Mouse (Mus musculus) limb, embryonic 10.5 days (tissue): ENCODE data around the gene Zfp385b. TPM values are rescaled to one million over a fixed set of nuclear protein-coding genes. Genes with fewer than 3 reads are reported as not detected.

ENCODE experiments used
- DNase-seq: peaks from one replicate; pipeline ENCODE4 v3.0.0-alpha.2; 2017; ENCODE audit warnings: low spot score
- H3K27ac ChIP-seq: fragments of 300-500 bp; sonication (generic); 2 replicates; pipeline ENCODE4 v1.5.1; 2016; ENCODE audit warnings: mild to moderate bottlenecking
- H3K27me3 ChIP-seq: fragments of 300-500 bp; sonication (generic); 2 replicates; pipeline ENCODE4 v1.6.1; 2016; ENCODE audit warnings: low read depth, mild to moderate bottlenecking; ENCODE audit not compliant: poor library complexity, severe bottlenecking
- H3K36me3 ChIP-seq: fragments of 300-500 bp; sonication (generic); 2 replicates; pipeline ENCODE4 v1.6.1; 2016; ENCODE audit warnings: mild to moderate bottlenecking, moderate library complexity
- H3K4me1 ChIP-seq: fragments of 300-500 bp; sonication (generic); 2 replicates; pipeline ENCODE4 v1.6.1; 2016
- H3K4me3 ChIP-seq: fragments of 300-500 bp; sonication (generic); 2 replicates; pipeline ENCODE4 v1.5.1; 2016; ENCODE audit warnings: mild to moderate bottlenecking, moderate library complexity
- H3K9me3 ChIP-seq: fragments of 300-500 bp; sonication (generic); replicated peaks from 2 replicates; pipeline ENCODE4 v1.6.1; 2016; ENCODE audit warnings: mild to moderate bottlenecking
- WGBS: fragments of 180-500 bp; shearing (Covaris S2); methylation state at CpG from one replicate; pipeline ENCODE4 v1.1.7; 2016; 5-methylcytosine and 5-hydroxymethylcytosine counted together
- polyA plus RNA-seq: library from polyadenylated mRNA; unstranded; fragments of >200 nt; fragmentation: Nextera tagmentation; extraction: Ambion mirVana; gene quantifications from 2 replicates; pipeline ENCODE4 v1.2.1, GENCODE M21; 2016

Gene Zfp385b
- polyA plus RNA-seq, 1 experiment from 2014 or later: 0.71 TPM

- H3K36me3 ChIP-seq: no peaks in the 10 kb centered on the region
- 73% methylated on average over 7 of the region's 7 CpGs for WGBS
- peaks cover 19% of the 10 kb centered on the region for H3K4me1 ChIP-seq
- H3K9me3 ChIP-seq: no peaks in the 10 kb centered on the region
- H3K27me3 ChIP-seq: peaks cover 9% of the 10 kb centered on the region; the same call in 1 of the 2 replicates
- H3K4me3 ChIP-seq: no peak overlapping the region
- DNase-seq: no peak
- no peak overlapping the region for H3K27ac ChIP-seq
Observed at GRCm38 (mm10) chr2:77515011-77515410, 304.4 kb downstream of the Zfp385b start.

- H3K36me3 ChIP-seq: no peaks in the 10 kb centered on the region
- DNase-seq: no peak
- no peak overlapping the region for H3K4me3 ChIP-seq
- WGBS: 54% methylated on average over 4 of the region's 4 CpGs
- peaks cover 9% of the 10 kb centered on the region; the same call in 1 of the 2 replicates for H3K27me3 ChIP-seq
- H3K4me1 ChIP-seq: peaks cover 19% of the 10 kb centered on the region
- no peak overlapping the region for H3K27ac ChIP-seq
- no peaks in the 10 kb centered on the region for H3K9me3 ChIP-seq
Observed at GRCm38 (mm10) chr2:77514476-77514875, 305.0 kb downstream of the Zfp385b start.

DNA sequence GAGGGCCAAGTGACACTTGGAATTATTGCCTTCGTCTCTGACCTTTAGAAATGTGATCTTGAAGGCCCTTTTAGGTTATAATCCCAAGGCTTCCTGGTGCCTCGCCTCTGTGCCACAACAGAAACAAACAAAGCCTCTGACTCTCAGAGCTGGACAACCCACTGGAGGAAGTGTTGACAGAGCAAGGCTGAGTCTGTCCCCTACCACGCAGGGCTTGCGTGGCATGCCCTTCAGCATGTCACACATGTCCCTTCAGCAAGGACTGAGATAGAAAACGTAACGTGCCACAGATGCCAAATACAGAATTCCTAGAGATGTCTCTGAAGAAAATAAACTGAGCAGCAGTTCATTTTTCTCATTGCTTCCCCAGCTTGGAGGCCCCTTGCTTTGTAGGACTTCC is 310.7 kb downstream of the Zfp385b start:
- H3K27ac ChIP-seq: no peak overlapping the region
- H3K4me3 ChIP-seq: no peak overlapping the region
- no peak for DNase-seq
- no peaks in the 10 kb centered on the region for H3K9me3 ChIP-seq
- peaks cover 14% of the 10 kb centered on the region for H3K4me1 ChIP-seq
- no peaks in the 10 kb centered on the region for H3K36me3 ChIP-seq
- WGBS: 72% methylated on average over 6 of the region's 6 CpGs
- H3K27me3 ChIP-seq: no peaks in the 10 kb centered on the region

- Histone ChIP-seq H3K36me3 (no peaks in the 10 kb centered on the region), H3K27ac (0 out of 2 replicates have a peak overlapping the region, but pooled peaks have one; percentile 21), H3K27me3 (no peaks in the 10 kb centered on the region), H3K4me1 (peaks cover 10% of the 10 kb centered on the region), H3K9me3 (no peaks in the 10 kb centered on the region), H3K4me3 (peak overlapping the region; percentile 36)
- DNase-seq: no peak
- 2% methylated on average over 7 of the region's 7 CpGs for WGBS
Observed at GRCm38 (mm10) chr2:77506308-77506707, 313.1 kb downstream of the Zfp385b start.

GRCm38 (mm10) chr2:77505614-77506013 is 313.8 kb downstream of the Zfp385b start:
- H3K27me3 ChIP-seq: no peaks in the 10 kb centered on the region
- no peaks in the 10 kb centered on the region for H3K36me3 ChIP-seq
- no peak overlapping the region for H3K4me3 ChIP-seq
- H3K4me1 ChIP-seq: peaks cover 10% of the 10 kb centered on the region
- no peak overlapping the region for H3K27ac ChIP-seq
- WGBS: 69% methylated on average over 1 of the region's 1 CpGs
- DNase-seq: no peak
- no peaks in the 10 kb centered on the region for H3K9me3 ChIP-seq

DNA sequence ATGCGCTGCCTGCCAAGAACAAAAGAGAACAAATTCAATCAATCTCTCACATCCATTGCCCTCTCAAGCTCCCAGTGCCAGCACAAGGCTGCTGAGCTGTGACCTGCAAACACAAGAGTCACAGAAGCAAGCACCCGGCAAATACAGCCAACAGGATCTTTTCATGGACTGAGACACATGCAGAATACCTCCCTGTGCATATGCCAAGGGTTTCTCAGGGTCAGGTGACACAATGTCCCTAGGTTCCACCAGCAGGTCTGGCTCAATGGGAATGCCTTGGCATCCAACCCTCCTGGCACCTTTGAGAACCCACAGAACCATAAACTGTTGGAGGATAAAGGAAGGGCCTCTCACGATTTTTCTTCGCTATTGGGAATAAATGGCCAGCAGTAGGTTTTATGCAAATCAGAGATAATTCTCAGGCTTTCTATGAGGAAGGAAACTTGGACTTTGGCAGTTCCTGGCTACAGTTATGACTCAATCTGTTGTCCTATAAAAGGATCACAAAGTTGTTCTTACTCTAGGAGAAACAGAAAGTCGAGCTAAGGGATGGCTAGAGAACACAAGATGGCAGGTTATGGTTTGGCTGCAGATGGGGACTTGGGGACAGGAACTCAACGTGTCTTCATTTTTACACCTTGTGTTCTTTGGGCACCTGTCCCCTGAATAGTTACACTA is 315.6 kb downstream of the Zfp385b start:
- no peaks in the 10 kb centered on the region for H3K9me3 ChIP-seq
- no peak overlapping the region for H3K27ac ChIP-seq
- no peaks in the 10 kb centered on the region for H3K36me3 ChIP-seq
- peaks cover 10% of the 10 kb centered on the region for H3K4me1 ChIP-seq
- no peaks in the 10 kb centered on the region for H3K27me3 ChIP-seq
- no peak overlapping the region for H3K4me3 ChIP-seq
- 96% methylated on average over 6 of the region's 6 CpGs for WGBS
- no peak for DNase-seq

DNA sequence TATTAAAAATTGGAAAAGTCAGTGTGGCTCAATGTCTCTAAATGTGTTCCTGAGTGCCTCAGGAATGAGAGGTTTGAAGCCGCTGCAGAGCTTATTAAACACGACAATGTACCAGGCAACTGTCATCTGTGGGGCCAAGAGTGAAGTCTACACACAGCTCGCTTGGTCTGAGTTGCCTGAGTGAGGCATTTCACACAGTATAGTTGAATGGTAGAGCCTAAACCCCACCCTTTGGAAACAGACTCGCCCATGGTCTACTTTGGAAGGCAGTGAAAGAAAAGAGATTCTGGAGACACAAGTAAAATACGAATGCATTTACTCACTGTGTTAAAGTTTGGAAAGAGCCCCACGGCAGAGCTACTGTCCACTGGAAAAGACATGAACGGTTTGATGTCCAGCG is 316.2 kb downstream of the Zfp385b start:
- no peaks in the 10 kb centered on the region for H3K27me3 ChIP-seq
- no peaks in the 10 kb centered on the region for H3K36me3 ChIP-seq
- H3K9me3 ChIP-seq: no peaks in the 10 kb centered on the region
- no peak overlapping the region for H3K27ac ChIP-seq
- 91% methylated on average over 8 of the region's 8 CpGs for WGBS
- H3K4me3 ChIP-seq: no peak overlapping the region
- H3K4me1 ChIP-seq: peaks cover 10% of the 10 kb centered on the region
- DNase-seq: no peak

- Histone ChIP-seq H3K36me3 (no peaks in the 10 kb centered on the region), H3K9me3 (no peaks in the 10 kb centered on the region), H3K4me1 (peaks cover 10% of the 10 kb centered on the region), H3K4me3 (no peak overlapping the region), H3K27me3 (no peaks in the 10 kb centered on the region), H3K27ac (no peak overlapping the region)
- DNase-seq: no peak
- WGBS: 89% methylated on average over 8 of the region's 8 CpGs
Observed at GRCm38 (mm10) chr2:77502458-77502857, 317.0 kb downstream of the Zfp385b start.

GRCm38 (mm10) chr2:77500480-77500879 is 319.0 kb downstream of the Zfp385b start:
- H3K27me3 ChIP-seq: no peaks in the 10 kb centered on the region
- 80% methylated on average over 6 of the region's 6 CpGs for WGBS
- H3K27ac ChIP-seq: no peak overlapping the region

GRCm38 (mm10) chr2:77498379-77498778 is 321.1 kb downstream of the Zfp385b start:
- H3K27me3 ChIP-seq: no peaks in the 10 kb centered on the region
- H3K9me3 ChIP-seq: no peaks in the 10 kb centered on the region
- WGBS: 94% methylated on average over 4 of the region's 4 CpGs
- no peaks in the 10 kb centered on the region for H3K36me3 ChIP-seq
- no peak overlapping the region for H3K4me3 ChIP-seq
- no peaks in the 10 kb centered on the region for H3K4me1 ChIP-seq
- H3K27ac ChIP-seq: no peak overlapping the region
- DNase-seq: no peak

More at GRCm38 (mm10) chr2:77500480-77500879, 319.0 kb downstream of the Zfp385b start:
- DNase-seq: no peak
- H3K36me3 ChIP-seq: no peaks in the 10 kb centered on the region
- no peaks in the 10 kb centered on the region for H3K9me3 ChIP-seq
- H3K4me3 ChIP-seq: no peak overlapping the region
- no peaks in the 10 kb centered on the region for H3K4me1 ChIP-seq

GRCm38 (mm10) chr2:77497942-77498341 is 321.5 kb downstream of the Zfp385b start:
- WGBS: 92% methylated on average over 6 of the region's 6 CpGs
- Histone ChIP-seq H3K36me3 (no peaks in the 10 kb centered on the region), H3K27ac (no peak overlapping the region), H3K9me3 (no peaks in the 10 kb centered on the region), H3K27me3 (no peaks in the 10 kb centered on the region), H3K4me3 (no peak overlapping the region), H3K4me1 (no peaks in the 10 kb centered on the region)
- DNase-seq: no peak

GRCm38 (mm10) chr2:77496071-77496470 is 323.4 kb downstream of the Zfp385b start:
- no peak overlapping the region for H3K27ac ChIP-seq
- no peaks in the 10 kb centered on the region for H3K9me3 ChIP-seq
- H3K36me3 ChIP-seq: no peaks in the 10 kb centered on the region
- no peak for DNase-seq
- no peaks in the 10 kb centered on the region for H3K27me3 ChIP-seq
- H3K4me1 ChIP-seq: no peaks in the 10 kb centered on the region
- 91% methylated on average over 7 of the region's 7 CpGs for WGBS
- H3K4me3 ChIP-seq: no peak overlapping the region

DNA sequence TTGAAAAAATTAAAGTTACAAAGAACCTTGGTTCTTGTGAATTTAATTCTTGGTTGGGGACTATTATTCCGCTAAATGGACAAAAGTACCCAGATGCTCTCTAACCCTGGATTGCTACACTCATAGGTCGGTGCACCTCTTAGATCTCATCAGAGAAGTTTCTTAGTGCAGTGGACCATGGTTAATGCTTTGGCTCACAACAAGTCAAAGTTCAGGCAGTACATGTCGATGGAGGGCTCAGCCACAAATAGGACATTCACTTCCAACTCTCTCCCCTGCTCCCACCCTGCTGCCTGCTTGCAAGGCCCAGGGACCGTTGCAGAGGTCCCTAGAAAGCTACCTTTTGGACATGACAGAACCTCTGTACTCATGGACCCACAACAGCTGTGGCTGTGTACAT is 324.1 kb downstream of the Zfp385b start:
- H3K27me3 ChIP-seq: no peaks in the 10 kb centered on the region
- H3K27ac ChIP-seq: no peak overlapping the region
- no peaks in the 10 kb centered on the region for H3K9me3 ChIP-seq
- 94% methylated on average over 4 of the region's 4 CpGs for WGBS
- H3K4me3 ChIP-seq: no peak overlapping the region
- no peaks in the 10 kb centered on the region for H3K36me3 ChIP-seq
- no peak for DNase-seq
- no peaks in the 10 kb centered on the region for H3K4me1 ChIP-seq

- Histone ChIP-seq H3K4me1 (no peaks in the 10 kb centered on the region), H3K9me3 (no peaks in the 10 kb centered on the region), H3K4me3 (no peak overlapping the region), H3K27me3 (no peaks in the 10 kb centered on the region), H3K36me3 (no peaks in the 10 kb centered on the region), H3K27ac (no peak overlapping the region)
- no peak for DNase-seq
- WGBS: 95% methylated on average over 8 of the region's 8 CpGs
Observed at GRCm38 (mm10) chr2:77493695-77494094, 325.7 kb downstream of the Zfp385b start.
